Mouse (Mus musculus) spleen, adult 2 months (tissue): Measurements from ENCODE around the gene Vps26c.
"Not testable (repeated sequence)": the region's sequence is repeated elsewhere in the genome, so short reads cannot be mapped to it uniquely, and the experiment has no call there.

Experiments used
- CTCF ChIP-seq: fragments of 200-500 bp; IDR thresholded peaks from 2 replicates; pipeline ENCODE4 v1.5.1; 2011; ENCODE audit warnings: mild to moderate bottlenecking, inconsistent platforms; ENCODE audit not compliant: insufficient read depth, insufficient read length, insufficient replicate concordance; ENCODE audit errors: extremely low read depth
- POLR2A ChIP-seq: fragments of 200-500 bp; IDR thresholded peaks from 2 replicates; pipeline ENCODE4 v1.6.1; 2011; ENCODE audit warnings: low read depth, low read length, inconsistent platforms

DNA sequence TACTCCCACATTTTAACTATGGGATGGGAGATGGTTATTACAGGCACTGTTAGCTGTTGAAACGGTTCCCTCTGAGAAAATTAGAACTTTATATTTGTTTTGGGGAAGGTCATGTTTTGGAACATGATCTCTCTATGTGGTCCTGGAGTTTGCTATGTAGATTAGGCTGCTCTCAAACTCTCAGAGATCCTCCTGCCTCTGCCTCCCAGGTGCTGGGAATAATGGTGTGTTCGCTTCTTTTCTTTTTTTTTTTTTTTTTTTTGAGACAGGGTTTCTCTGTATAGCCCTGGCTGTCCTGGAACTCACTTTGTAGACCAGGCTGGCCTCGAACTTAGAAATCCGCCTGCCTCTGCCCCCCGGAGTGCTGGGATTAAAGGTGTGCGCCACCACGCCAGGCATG, 60.3 kb downstream of the Vps26c start:
- not testable (repeated sequence) for TF ChIP-seq CTCF, POLR2A
